Mouse (Mus musculus) heart, adult 2 months (tissue): ENCODE results near the gene Tnfrsf11a. TPM values are rescaled to one million over a fixed set of nuclear protein-coding genes. Genes with fewer than 3 reads are reported as not detected.

ENCODE experiments used
- DNase-seq, 2 experiments: peaks; one replicate each; pipeline ENCODE4 v3.0.0; 2021
- H3K27ac ChIP-seq: fragments of 200-600 bp; 2 replicates; pipeline ENCODE4 v1.8.1; 2022
- H3K27me3 ChIP-seq: fragments of 200-500 bp; 2 replicates; pipeline ENCODE4 v1.6.1; 2012; ENCODE audit warnings: mild to moderate bottlenecking, low read length, inconsistent platforms, mixed read lengths; ENCODE audit not compliant: control insufficient read depth, insufficient read depth
- H3K36me3 ChIP-seq: fragments of 200-500 bp; 2 replicates; pipeline ENCODE4 v1.6.1; 2012; ENCODE audit warnings: low read length, inconsistent platforms; ENCODE audit not compliant: control insufficient read depth, insufficient read depth
- H3K4me1 ChIP-seq: fragments of 200-500 bp; 2 replicates; pipeline ENCODE4 v1.6.1; 2011; ENCODE audit warnings: low read length; ENCODE audit not compliant: control insufficient read depth, insufficient read depth
- H3K4me3 ChIP-seq: fragments of 200-600 bp; 2 replicates; pipeline ENCODE4 v1.8.1; 2022
- H3K79me2 ChIP-seq: fragments of 200-500 bp; replicated peaks from 2 replicates; pipeline ENCODE4 v1.6.1; 2012; ENCODE audit warnings: mild to moderate bottlenecking, inconsistent platforms, low read length, moderate library complexity, mixed read lengths; ENCODE audit not compliant: control insufficient read depth, insufficient read depth
- H3K9ac ChIP-seq: fragments of 200-500 bp; 2 replicates; pipeline ENCODE4 v1.6.1; 2012; ENCODE audit warnings: low read depth, mild to moderate bottlenecking, control low read depth, inconsistent platforms, low read length, mixed read lengths
- CTCF ChIP-seq: fragments of 200-600 bp; IDR thresholded peaks from 2 replicates; pipeline ENCODE4 v1.8.1; 2022; ENCODE audit warnings: antibody characterized with exemption, mild to moderate bottlenecking, moderate library complexity
- EP300 ChIP-seq: fragments of 200-500 bp; IDR thresholded peaks from 2 replicates; pipeline ENCODE4 v1.6.1; 2011; ENCODE audit warnings: low read depth, low read length, control low read depth; ENCODE audit not compliant: insufficient read depth
- POLR2A ChIP-seq: fragments of 200-500 bp; IDR thresholded peaks from 2 replicates; pipeline ENCODE4 v1.6.1; 2011; ENCODE audit warnings: mild to moderate bottlenecking, low read depth, low read length, control low read depth; ENCODE audit not compliant: insufficient read depth
- WGBS: fragments of 180-500 bp; shearing (Covaris S2); methylation state at CpG from one replicate; pipeline ENCODE4 v1.1.7; 2018; 5-methylcytosine and 5-hydroxymethylcytosine counted together
- intact Hi-C: fragments of 180-260 bp; cut with DNase I; formaldehyde crosslinking; loops from one replicate; pipeline ENCODE4 v1.15.1; 2025
- polyA plus RNA-seq: library from polyadenylated mRNA; depleted of rRNA; stranded (reverse); fragments of >200 nt; gene quantifications from 2 replicates; pipeline ENCODE4 v1.2.3, GENCODE M21; 2012
- total RNA-seq, 2 experiments: library from RNA; stranded (reverse); gene quantifications; 2 replicates each; pipeline ENCODE4 v1.2.3; 2021

Gene Tnfrsf11a
- total and polyA plus RNA-seq, 3 experiments, result 1.4 to 1.9 (median 1.8) TPM

GRCm38 (mm10) chr1:105876589-105876988 lies 96.1 kb downstream of the Tnfrsf11a start:
- H3K4me3 ChIP-seq, result no peak overlapping the region
- H3K4me1 ChIP-seq, result no peaks in the 10 kb centered on the region
- WGBS, result 41% methylated on average over 6 of the region's 6 CpGs
- H3K27me3 ChIP-seq, result no peaks in the 10 kb centered on the region
- DNase-seq, result no peak
- H3K9ac ChIP-seq, result no peak overlapping the region
- no peak overlapping the region for H3K27ac ChIP-seq
- intact Hi-C loops, result no loop called here
- no peak for TF ChIP-seq POLR2A
- H3K79me2 ChIP-seq, result no peaks in the 10 kb centered on the region
- H3K36me3 ChIP-seq, result no peaks in the 10 kb centered on the region

- Histone ChIP-seq H3K9ac (no peak overlapping the region), H3K27me3 (no peaks in the 10 kb centered on the region), H3K4me1 (no peaks in the 10 kb centered on the region), H3K79me2 (no peaks in the 10 kb centered on the region), H3K27ac (no peak overlapping the region), H3K4me3 (no peak overlapping the region), H3K36me3 (no peaks in the 10 kb centered on the region)
- TF ChIP-seq POLR2A (no peak), EP300 (no peak), CTCF (no peak)
- intact Hi-C loops, result no loop called here
- no peak for DNase-seq
- 86% methylated on average over 5 of the region's 5 CpGs for WGBS
Observed at GRCm38 (mm10) chr1:105877808-105878207, 97.3 kb downstream of the Tnfrsf11a start.

- H3K27me3 ChIP-seq, result no peaks in the 10 kb centered on the region
- no peak overlapping the region for H3K4me3 ChIP-seq
- no peak overlapping the region for H3K9ac ChIP-seq
- no peaks in the 10 kb centered on the region for H3K36me3 ChIP-seq
- H3K4me1 ChIP-seq, result no peaks in the 10 kb centered on the region
- no peaks in the 10 kb centered on the region for H3K79me2 ChIP-seq
- DNase-seq, result no peak
- no peak overlapping the region for H3K27ac ChIP-seq
- WGBS, result 66% methylated on average over 11 of the region's 11 CpGs
- TF ChIP-seq CTCF (no peak), EP300 (no peak), POLR2A (no peak)
- intact Hi-C loops, result no loop called here
Observed at GRCm38 (mm10) chr1:105878416-105878815, 97.9 kb downstream of the Tnfrsf11a start.

- intact Hi-C loops, result no loop called here
- Histone ChIP-seq H3K27ac (no peak overlapping the region), H3K9ac (no peak overlapping the region), H3K4me1 (no peaks in the 10 kb centered on the region), H3K27me3 (no peaks in the 10 kb centered on the region), H3K36me3 (no peaks in the 10 kb centered on the region), H3K4me3 (no peak overlapping the region), H3K79me2 (no peaks in the 10 kb centered on the region)
- WGBS, result 50% methylated on average over 25 of the region's 25 CpGs
- TF ChIP-seq EP300 (no peak), CTCF (0 out of 2 replicates have a peak, but pooled peaks have one; percentile 3), POLR2A (no peak)
- no peak for DNase-seq
Observed at GRCm38 (mm10) chr1:105880555-105881304, 100.2 kb downstream of the Tnfrsf11a start.

GRCm38 (mm10) chr1:105881466-105881865 lies 100.9 kb downstream of the Tnfrsf11a start:
- 88% methylated on average over 7 of the region's 7 CpGs for WGBS
- intact Hi-C loops, result no loop called here

GRCm38 (mm10) chr1:105883498-105883897 lies 103.0 kb downstream of the Tnfrsf11a start:
- intact Hi-C loops, result no loop called here
- 76% methylated on average over 2 of the region's 2 CpGs for WGBS
- TF ChIP-seq EP300 (no peak), CTCF (no peak), POLR2A (no peak)

More at GRCm38 (mm10) chr1:105881466-105881865, 100.9 kb downstream of the Tnfrsf11a start:
- Histone ChIP-seq H3K79me2 (no peaks in the 10 kb centered on the region), H3K27ac (no peak overlapping the region), H3K4me3 (no peak overlapping the region), H3K4me1 (no peaks in the 10 kb centered on the region), H3K9ac (no peak overlapping the region), H3K27me3 (no peaks in the 10 kb centered on the region), H3K36me3 (no peaks in the 10 kb centered on the region)
- TF ChIP-seq EP300, result no peak
- no peak for TF ChIP-seq CTCF
- TF ChIP-seq POLR2A, result no peak
- DNase-seq, result no peak

More at GRCm38 (mm10) chr1:105883498-105883897, 103.0 kb downstream of the Tnfrsf11a start:
- DNase-seq, result no peak
- H3K36me3 ChIP-seq, result no peaks in the 10 kb centered on the region
- H3K27me3 ChIP-seq, result no peaks in the 10 kb centered on the region
- H3K4me3 ChIP-seq, result no peak overlapping the region
- no peak overlapping the region for H3K9ac ChIP-seq
- no peaks in the 10 kb centered on the region for H3K4me1 ChIP-seq
- H3K79me2 ChIP-seq, result no peaks in the 10 kb centered on the region
- H3K27ac ChIP-seq, result no peak overlapping the region
